Mouse (Mus musculus): ENCODE measurements around the gene Nfib.

Nfib gene

DNA sequence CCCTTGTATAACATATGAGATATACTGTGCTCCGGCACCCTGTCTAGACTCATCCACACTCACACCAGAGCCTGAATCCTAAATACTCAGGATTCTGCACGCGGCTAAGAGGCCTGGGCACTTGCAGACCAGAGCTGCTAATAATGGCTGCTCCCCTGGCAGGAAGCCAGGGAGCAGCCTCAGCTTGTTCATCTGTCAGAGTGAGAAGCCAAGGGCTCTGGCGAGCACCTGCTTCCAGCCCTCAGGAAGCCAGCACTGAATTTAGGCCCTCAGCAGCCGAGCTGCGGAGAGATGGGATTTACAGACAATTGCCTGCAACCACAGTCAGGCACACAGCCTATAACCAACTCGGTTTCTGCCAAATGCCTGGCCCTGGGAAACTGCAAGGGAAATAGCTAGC is 15.3 kb downstream of the Nfib start:
- peak; percentile 52 for DNase-seq (ENCODE audit: low read depth, low spot score)

DNA sequence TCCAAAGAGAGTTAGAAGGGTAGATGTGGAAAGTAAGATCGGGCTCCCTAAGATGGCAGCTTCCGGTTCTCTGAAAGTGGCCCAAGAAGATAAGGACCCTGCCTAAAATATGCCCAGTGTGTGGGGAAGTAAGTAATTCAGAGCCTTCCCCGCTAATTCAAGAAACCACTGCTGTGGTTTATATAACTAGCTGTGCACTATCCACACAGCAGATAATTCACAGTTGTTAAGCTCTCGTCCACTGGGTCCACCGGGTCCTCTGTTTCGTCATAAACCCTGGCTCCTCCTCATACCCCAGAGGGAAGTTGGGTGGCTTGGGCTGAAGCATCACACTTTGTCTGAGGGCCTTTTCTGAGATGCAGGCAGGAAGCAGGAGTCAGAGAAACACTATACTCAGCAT is 19.5 kb downstream of the Nfib start:
- no peak for DNase-seq (ENCODE audit: low read depth, low spot score)

DNA sequence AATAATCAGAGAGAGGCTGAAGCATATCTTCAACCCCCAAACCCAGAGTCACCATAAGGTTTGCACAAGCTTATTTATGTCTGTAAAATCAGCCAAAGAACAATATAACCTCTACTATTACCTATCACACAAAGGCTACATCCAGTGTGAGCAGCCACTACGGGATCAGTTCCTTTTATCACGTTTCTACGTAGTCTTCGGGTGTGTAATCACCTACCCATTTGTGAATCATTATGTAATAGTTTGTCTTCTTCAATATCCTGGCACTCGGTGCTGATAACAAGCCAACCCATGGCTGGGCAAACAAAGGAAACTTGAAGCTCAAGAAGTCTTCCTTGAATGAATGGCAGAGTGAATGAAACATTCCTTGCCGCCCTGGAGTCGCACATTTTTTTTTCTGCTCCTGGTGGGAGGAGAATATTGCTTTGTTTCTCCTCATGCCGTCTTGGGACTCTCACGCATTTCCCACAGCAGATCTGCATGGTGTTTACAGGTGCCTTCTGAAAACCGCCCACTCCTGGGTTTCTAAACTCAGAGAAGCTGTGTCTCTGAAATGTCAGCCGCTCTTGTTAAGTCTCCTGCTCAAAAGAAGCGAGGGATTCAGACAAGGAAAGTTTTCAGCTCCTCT is 21.3 kb downstream of the Nfib start:
- no peak for DNase-seq (ENCODE audit: low read depth, low spot score)

DNA sequence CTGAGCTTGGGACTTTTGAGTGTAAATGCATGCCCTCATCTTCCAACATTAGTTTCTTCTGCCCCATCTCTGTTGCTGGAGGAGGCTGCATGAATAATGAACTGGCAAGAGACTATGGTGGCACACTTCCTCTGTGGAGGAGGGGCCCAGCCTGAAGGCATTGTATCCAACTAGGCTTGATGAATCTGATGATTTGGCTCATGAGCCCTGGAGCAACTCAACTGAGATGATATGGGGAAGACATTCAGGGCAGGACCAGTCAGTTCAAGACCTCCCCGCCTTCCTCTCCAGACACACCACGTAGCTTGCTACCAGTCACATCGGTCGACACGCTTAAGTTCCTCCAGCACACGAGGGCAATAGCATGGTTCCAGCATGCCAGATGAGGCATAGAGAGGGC is 22.0 kb downstream of the Nfib start:
- no peak for DNase-seq (ENCODE audit: low read depth, low spot score)

DNA sequence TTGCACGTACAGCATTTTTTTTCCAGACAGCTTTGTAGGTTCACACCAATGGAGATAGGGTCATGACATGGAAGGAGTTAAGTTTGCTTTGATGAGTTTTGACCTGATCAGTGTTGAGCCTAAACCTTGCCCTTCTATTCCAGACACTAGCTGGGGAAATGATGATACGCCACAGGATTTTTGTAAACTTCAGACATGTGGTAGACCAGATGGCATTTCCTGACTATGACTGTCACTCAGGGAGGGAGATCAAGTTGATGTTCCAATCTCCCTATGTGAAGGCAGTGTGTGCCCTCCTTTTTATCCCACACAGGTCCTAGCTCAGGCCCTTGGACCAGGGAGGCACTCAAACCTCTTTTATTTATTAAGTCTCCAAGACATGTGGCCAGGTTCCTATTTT is 29.4 kb downstream of the Nfib start:
- no peak for DNase-seq (ENCODE audit: low read depth, low spot score)

DNA sequence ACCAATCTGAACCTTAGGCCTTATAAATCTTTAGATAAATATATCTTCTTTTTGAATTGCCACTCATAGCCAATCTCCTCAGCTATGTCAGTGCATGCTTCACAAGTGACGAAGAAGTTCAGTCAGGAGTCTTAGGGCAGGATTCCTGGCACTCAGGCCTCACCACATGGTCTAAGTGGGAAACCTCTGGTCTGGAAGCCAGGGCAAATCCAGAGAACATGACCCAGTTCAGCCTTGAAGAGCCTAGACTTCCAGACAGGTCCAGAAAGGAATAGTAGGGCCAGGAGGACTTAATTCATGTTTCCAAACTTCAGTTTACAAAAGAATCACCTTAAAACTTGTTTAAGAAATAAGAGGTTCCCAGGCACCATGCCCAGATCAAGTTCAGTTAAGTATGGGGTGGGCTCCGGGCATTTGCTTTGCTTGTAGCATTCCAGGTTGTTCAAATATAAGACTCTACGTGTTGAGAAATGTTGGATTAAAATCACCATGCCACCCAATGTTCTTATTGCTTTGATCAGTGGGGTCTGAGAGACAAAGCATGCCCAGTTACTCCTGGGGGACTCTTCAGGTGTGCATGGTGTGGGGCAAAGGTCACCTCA is 38.2 kb downstream of the Nfib start:
- no peak for DNase-seq (ENCODE audit: low read depth, low spot score)

DNA sequence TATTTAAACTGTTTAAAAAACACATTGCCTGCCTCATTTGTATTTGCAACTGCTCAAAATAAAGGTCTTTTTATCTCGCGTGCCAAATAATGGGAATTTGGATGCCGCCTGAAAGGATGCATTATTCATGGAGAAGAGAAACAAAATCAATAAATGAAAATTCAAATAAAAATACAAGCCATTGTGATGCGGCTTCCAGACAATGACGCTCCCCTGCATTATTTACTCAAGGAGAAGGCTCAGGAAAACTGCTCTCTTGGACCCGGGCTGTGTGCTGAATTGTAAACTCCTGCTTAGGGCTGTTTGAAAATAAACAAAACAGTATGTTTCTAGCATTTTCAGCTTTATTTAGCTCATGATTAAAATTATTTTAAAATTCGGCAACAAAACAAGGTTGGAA is 41.1 kb downstream of the Nfib start:
- no peak for DNase-seq (ENCODE audit: low read depth, low spot score)

DNA sequence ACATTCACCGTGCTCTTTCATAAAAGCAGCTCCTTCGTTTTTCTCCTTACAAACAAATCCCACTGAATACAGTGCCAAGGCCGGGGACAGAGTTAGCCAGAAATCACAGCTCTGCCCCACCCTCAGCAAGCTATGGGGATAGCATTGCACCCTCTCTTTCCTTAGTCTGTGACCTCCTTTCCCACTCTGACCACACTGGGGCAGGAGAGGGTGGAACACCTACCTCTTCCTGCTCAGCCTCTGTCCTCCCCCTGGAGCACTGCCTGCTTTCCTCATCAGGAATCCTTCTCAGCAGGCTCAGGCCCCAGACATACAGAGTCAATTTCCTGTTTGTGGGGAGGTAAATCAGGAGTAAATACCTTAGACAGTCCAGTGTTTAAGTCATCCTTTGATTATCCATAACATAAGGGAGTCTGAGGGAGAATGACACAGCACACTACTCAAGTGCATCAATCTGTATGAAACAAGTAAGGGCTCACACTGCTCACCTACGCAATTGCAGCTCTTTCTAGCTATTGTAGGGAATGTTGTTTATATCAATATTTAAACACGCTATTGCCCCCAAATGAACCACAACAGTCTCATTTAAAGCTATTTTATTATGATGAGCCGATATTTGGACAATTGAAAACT is 41.7 kb downstream of the Nfib start:
- DNase-seq (ENCODE audit: low read depth, low spot score) = no peak

DNA sequence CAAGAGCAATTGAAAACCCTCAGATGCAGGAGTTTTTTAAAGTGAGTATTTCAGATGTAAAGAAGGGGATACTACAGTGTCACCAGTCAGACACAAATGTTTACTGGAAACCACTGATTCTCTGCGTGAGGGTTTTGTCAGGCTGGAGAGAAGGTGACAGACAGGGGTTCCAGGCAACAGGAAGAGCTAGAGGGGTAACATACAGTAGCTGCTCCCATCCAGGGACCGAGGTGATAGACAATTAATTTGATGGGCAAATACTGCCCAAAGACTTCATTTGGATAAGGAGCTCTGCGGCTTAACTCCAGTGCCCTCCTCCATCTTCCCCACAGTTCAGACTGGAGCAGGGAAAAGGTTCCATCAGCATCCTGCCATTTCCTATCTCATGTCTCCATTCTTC is 42.9 kb downstream of the Nfib start:
- DNase-seq (ENCODE audit: low read depth, low spot score) = no peak

DNA sequence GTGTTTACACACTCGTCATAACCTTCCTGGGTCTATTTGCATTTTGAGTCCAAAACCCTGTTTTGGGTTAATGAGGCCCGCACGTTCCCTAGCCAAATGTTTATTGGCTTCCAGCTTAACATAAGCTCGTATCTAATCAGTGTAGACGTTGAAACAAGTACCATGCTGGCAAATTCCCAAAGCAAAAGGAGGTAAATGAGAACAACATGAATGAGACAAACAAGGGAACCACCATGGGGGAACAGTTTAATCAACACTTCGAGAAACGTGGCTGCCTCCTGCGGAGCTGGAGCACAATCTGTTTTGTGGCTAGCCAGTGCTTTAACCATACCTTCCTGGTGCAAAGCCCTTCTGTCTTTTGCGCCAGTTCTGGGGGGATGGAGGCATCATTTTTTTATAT is 43.3 kb downstream of the Nfib start:
- DNase-seq (ENCODE audit: low read depth, low spot score) = no peak

DNA sequence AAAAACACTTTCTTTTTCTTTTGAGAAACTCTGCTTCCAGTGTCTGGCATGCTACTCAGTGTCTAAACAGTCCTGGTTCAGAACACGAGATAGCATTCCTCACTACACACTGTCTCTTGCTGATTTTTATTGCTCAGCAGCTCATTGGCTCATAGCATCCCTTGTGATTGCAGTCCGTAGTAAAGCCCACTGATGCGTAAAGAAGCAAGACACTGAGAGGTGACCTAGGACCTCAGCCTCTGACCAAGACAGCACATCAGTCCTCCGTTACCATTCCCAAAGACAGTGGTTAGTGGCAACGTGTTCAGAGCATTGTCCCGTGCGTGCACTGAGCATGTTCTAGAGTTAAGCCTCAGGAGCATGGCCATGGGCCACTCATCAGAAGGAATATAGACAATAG is 44.3 kb downstream of the Nfib start:
- no peak for DNase-seq (ENCODE audit: low read depth, low spot score)

DNA sequence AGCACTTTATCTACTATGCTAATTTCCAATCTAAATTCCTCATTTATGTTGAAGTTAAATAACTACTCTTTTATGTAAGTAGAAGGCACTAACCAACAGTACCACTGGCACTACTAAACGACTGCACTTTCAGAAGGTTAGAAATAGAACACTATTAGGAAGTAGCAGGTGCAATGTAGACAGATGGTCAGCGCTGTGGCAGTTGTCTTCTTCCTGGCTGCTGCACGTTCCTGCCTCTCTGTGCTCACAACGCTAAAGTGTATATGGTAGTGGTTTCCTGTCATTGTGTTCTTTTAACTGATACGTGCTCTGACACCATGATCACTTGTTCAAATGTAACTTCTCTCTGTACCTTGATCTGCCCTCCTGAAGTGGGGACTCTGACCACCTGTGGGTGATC is 59.9 kb downstream of the Nfib start:
- DNase-seq (ENCODE audit: low read depth, low spot score) = no peak

DNA sequence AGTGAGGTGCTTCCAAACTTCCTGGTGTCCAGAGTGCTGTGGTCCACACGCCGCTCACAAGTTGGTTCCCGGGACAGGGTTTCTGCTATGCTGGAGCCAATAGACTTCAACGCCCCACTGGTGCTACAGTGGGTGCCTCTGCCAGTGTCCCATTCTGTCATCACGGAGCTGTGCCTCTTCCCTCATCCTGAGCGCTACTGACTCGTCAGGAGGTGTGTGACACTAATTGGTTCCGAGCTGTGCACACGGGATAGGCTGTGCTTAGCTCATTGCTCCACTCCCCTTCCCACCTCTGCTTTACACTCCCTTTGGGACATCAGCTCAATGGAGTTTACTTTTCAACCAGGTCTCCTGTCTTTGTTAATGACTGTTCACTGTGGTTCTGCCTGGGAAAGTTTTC is 60.8 kb downstream of the Nfib start:
- no peak for DNase-seq (ENCODE audit: low read depth, low spot score)

DNA sequence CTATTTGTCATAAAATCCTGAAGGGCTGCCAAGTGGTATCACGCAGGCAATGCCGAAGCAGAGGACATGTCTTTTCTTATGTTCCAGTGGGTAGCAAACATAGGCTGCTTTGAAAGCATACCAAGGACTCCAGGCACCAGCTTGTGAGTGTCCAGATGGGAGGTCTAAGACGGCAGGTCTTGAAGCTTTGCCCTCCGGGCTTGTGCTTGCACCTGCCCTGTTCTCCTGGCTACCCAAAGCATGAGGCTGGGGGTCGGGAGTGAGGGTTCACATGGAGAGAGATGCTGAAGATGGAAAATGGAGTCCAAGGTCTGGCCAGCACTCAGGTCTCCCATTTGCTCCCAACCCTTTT is 61.8 kb downstream of the Nfib start:
- no peak for DNase-seq (ENCODE audit: low read depth, low spot score)

DNA sequence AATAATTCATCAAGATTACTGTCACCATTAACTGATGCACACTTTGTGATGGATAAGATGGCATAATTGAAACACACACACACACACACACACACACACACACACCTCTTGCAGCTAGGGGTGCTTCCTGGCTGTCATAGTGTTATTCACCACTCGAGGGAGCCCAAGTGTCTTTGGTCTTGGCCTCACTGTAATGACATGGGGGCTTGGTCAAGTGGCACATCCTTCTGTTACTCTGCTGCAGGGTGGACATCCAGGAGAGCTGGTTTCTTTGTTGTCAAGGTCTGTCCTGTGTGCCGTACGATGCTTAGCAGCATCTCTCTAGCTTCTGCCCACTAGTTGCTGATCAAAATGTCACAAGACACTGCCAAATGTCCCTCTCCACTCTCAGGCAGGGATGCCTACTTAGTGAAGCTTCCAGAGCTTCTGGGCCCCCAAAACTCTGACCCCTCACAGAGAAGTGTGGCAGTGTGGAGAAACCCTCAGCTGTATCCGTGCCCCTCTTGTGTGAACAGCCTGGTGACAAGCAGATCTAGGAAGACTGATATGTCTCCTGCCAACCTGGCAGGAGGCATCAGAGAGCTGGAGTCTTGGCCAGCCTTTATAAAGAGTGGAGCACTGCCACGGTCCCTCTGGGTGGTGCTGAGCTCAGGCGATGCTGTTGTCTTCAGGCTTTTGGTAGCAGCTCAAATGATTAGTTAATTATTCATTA is 62.4 kb downstream of the Nfib start:
- peak; percentile 31 for DNase-seq (ENCODE audit: low read depth, low spot score)

DNA sequence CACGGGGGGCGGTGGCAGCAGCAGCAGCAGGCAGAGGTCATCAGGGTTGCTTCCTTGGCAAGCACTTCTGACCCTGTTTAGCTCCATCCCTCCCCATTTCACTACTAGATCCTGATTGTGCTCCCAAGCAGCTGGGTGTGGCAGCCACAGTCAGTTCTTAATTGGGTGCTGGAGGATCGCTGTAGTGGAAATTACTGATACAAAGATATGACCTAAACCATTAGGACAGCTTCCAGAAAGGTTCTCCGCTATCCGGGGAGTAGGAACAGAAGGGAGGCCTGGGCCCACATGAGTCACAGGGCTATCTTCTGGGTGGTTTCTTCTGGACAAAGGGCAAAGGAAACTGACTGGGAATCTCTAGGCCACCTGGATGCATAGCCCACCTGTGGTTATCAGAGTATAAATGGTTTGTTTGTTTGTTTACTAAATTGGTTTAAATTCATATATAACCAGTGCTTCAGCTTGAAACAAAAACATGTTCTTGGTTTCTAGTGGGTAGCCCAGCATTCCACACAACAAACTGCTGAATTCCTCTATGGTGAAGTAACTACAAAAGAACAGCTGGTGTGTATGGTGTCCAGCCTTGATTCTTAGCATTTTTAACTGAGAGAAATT is 64.4 kb downstream of the Nfib start:
- no peak for DNase-seq (ENCODE audit: low read depth, low spot score)

DNA sequence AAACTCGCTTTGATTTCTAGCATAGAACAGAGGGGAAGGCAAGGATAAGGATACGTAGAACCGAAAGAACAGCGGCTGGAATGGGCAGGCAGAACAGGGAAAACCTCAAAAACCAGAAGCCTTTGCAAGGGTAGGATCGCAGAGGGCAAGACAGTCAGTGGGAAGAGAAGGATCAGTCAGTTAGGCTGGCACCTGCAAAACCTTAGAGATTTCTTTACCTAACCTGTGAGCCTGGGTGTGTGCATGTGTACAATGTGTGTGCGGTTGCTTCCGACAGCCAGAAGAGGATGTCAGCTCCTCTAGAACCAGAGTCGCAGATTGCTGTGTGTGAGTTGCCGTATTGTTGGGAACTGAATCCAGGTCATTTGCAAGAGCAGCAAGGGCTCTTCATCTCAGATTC is 67.3 kb downstream of the Nfib start:
- no peak for DNase-seq (ENCODE audit: low read depth, low spot score)

DNA sequence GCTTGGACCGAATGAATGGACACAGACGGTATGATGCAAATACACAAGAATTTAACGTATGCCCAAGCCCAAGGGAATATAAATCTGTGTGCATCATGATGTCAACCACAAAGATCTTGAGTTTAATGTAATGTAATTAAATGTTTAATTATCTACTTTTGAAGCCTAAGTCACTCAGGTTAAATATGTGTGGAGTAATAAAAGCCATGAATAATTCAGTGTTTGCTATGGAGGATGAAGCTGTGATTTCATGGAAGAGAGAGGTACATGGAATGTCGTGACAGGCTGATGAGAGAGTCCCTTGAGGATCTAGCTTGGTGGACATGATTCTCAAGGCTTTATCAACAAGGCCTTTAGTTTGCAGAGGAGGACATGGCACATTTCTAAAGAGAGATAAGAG is 67.9 kb downstream of the Nfib start:
- no peak for DNase-seq (ENCODE audit: low read depth, low spot score)

DNA sequence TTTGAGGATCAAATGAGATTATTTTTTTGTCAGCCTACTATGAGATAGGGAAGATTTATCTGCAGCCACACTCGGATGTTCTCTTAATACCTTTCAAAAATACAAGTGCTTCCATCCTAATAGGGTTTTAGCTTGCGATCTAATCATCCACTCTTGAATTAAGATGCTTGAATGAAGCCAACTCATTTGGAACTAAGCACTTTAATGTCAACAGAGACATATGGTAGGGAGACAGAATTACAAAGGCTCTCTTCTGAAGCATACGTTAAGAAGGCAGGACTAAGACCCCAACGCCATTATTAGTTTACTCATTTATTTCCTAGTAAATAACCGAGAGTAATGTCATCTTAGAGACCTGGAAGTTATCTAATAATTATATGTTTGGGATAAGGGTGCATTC is 68.9 kb downstream of the Nfib start:
- no peak for DNase-seq (ENCODE audit: low read depth, low spot score)

DNA sequence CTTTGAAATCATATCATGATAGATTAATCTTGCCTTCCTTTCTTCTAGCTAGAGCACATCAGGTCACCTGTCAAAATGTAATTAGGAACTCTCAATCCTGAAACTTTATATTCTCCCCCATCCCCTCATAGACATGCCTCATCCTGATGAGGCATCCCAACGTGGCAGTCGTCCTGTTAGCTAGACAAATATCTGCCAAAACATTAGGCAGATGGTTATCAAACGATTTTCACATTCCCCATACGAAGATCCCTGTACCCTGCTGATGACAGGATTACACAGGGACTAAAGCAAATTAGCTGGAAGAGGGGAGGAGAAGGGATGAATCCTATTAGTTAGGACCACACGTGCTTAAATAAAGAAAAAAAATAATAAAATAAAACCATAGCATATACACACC is 69.7 kb downstream of the Nfib start:
- no peak for DNase-seq (ENCODE audit: low read depth, low spot score)

DNA sequence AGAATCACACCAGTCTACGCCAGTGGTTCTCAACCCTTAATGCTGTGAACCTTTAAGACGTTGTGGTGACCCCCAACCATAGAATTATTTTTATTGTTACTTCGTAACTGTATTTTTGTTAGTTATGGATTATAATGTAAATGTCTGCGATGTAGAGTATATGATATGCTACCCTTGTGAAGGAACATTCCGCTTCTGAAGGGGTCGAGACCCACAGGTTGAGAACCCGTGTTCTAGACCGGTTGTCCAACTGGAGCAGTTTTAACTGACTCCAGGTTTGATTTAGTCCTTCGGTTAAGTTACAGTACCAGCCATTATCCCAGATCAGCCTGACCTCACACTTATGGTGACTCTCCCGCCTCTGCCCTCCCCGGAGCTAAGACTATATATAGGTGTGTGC is 70.4 kb downstream of the Nfib start:
- DNase-seq (ENCODE audit: low read depth, low spot score) = no peak

DNA sequence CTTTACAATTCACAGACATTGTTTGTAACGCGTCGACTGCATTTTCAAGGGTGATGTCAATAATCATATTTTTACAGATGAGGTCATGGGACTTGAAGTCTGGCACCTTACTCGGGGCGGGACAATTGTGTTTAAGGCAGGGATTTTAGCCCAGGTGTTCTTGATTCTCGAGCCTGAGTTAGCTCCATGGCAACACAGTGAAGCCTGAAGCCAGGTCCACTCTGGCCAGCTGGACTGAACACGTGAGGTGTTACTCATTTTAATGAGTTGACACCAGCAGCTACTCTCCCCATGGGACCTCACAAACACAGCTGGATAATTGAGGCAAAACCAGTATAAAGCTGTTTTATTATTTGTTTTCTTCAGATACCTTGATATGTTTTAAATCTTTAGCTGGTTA is 71.2 kb downstream of the Nfib start:
- no peak for DNase-seq (ENCODE audit: low read depth, low spot score)
